Mouse (Mus musculus) lung, postnatal 0 days (tissue): ENCODE measurements at regions not wholly inside any gene's neighbourhood (a gene's known extent, or its start where the extent isn't known, plus 50 kb on each side); places are given as distances from the start of the nearest gene placed in this dataset.

Experiments
- CTCF ChIP-seq: IDR thresholded peaks from 2 replicates; pipeline ENCODE4 v1.5.1; 2016; ENCODE audit warnings: antibody characterized with exemption, mild to moderate bottlenecking
- EP300 ChIP-seq: IDR thresholded peaks from 2 replicates; pipeline ENCODE4 v1.6.1; 2016; ENCODE audit warnings: antibody characterized with exemption, mild to moderate bottlenecking, control low read depth

DNA sequence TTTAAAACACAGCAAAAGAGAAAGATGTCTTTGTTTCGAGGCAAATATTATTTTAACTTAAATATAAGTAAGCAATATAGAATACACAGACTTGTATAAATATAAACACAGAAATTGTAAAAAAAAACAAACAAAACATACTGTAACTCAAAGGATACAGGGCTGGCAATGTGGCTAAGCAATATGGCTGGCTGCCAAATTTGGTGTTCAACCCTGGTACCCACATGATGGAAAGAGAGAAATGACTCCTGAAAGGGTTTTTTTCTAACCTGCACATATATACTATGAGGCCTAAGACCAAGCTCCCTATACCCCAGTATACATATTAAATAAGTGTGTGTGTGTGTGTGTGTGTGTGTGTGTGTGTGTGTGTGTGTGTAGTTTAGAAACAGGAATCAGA lies 79.9 kb downstream of the 1700080O16Rik start:
- TF ChIP-seq CTCF (no peak), EP300 (no peak)
